Mouse (Mus musculus): ENCODE data around the gene Lipt2.
A peak's percentile ranks its signal among the peaks of the same experiment; 100 is the strongest.

Gene Lipt2

DNA sequence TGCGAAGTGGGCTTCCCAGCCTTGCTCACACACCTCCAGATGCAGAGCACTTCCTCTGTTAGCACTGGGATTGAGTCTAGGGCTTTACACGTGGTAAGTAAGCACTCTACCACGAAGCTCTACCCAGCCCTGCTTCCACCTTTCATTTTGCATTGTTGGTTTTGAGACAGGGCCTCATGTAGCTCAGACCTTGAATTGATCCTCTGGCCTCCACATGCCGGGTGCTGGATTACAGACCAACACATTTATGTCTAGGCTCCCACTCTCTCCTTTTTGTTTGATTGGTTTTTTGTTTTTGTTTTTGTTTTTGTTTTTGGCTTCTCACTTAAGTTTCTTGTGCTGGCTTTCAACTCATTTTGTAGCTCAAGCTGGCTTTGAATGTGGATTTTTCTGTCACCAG, 11.7 kb downstream of the Lipt2 start:
- no peak for DNase-seq (ENCODE audit: low read depth)

DNA sequence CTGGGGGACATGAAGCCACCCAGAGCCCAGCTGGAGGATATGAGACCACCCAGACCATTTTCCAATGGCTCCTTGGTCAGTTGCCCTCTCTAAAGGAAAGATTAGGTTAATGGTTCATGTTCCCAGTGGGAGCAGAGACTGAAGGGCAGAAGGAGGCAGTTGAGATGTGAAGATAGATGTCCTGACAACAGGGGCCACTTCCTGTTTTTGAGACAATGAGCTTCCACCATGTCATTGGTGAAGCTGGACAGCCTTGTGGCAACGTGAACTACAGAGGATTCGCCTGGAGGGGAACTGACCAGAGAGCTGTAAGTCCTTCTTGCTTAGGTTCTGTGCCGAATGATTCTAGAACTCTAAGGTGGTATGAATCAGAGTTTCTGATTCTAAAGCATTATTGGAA, 17.2 kb downstream of the Lipt2 start, which contains the start of gene Kcne3:
Kcne3 (plus strand) TSS at position 234 of the 400 bp plus-strand sequence.
- no peak for DNase-seq (ENCODE audit: low read depth)

- peak; percentile 13 for DNase-seq (ENCODE audit: low read depth)
Measured at GRCm38 (mm10) chr7:100178016-100178890, 19.2 kb downstream of the Lipt2 start.

DNA sequence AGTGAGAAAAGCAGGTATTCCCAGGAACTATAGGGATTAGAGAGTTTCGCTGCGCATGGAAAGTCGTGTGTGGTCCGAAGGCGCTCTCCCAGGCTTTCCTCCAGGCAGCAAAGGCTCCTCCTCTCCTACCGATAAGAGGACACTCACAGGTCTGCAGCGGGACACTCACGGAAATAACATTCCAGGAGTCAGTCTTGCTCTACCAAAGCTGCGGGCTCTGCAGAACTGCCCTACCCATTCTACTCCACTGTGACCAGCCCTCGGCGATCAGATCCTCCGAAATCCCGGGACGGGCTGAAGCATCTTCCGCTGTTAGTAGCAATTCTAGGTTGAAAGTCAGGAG, 19.8 kb downstream of the Lipt2 start:
- no peak for DNase-seq (ENCODE audit: low read depth)

DNA sequence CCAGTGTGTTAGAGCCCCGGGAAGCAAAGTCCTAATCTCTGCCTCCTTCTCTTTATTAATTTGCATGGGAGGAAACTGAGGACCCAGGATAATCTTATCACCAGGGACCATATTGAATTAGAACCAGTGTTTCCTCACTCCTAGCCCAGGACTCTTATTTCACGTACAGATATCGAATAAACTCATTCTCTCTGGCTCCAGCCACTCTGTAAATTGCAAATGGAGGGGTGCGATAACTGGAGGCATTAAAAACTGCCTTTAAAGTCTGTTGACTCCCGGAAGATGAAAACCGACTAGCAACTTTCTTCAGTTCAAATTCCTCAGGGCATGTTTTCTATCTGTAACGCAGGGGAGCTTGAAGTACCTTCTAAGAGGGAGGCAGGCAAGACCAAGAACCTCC, 20.3 kb downstream of the Lipt2 start:
- DNase-seq (ENCODE audit: low read depth): no peak

GRCm38 (mm10) chr7:100179836-100180407, 20.8 kb downstream of the Lipt2 start:
- no peak for DNase-seq (ENCODE audit: low read depth)

DNA sequence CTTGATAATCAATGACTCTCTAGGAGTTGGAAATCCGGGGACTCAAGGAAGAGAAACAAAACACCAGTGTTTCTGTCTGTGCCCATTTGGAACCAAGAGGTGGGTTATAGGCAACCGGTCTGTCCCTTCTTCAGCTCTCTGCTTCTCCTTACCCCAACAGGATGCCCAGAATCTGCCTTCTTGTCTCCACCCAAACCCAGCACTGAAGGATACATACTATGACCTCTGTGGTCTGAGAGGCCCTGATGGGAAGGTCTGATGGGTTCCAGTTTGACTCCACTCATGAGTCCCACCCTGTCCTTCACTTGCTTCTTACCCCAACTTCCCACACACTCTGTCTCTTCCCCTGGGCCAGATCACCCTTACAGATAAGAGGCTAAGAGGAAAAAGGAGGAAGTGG, 22.1 kb downstream of the Lipt2 start:
- DNase-seq (ENCODE audit: low read depth): no peak

DNA sequence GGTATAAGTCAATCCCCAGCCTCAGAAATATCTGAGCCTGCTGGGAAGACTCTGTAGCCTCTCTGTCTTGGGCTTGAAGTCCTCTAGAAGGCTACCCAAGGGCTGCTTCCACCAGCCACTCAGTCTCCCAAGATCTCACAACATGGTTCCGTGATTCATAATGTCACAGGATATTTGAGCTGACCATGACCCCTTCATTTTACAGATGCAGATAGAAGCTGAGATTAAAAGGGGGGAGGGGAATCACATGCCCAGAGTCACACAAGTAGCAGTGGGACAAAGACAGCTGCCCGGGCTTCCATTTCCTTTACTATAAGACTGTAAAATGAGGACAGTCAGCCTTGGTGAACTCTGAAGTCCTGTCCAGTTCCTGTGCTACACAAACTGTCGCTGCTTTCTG, 22.5 kb downstream of the Lipt2 start:
- DNase-seq (ENCODE audit: low read depth): no peak

- no peak for DNase-seq (ENCODE audit: low read depth)
Measured at GRCm38 (mm10) chr7:100182388-100182787, 23.3 kb downstream of the Lipt2 start.

DNA sequence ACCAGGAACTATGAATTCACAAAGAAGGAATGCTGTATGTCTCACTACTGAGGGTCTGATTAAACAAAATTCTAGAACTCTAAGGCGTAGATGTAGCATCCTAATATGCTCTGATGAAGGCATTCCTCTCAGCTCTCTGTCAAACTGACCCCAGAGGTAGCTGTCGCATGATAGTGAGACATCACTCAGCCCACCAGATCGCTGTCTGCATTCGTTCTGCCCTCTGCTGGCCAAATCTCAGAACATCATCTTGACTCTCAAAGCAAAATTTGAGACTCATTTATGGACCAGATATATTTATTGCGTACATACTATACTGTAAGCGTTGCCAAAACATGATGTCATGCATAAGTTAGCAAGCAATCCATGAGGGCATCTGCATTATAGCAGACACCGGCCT, 28.5 kb downstream of the Lipt2 start:
- peak; percentile 58 for DNase-seq (ENCODE audit: low read depth)

DNA sequence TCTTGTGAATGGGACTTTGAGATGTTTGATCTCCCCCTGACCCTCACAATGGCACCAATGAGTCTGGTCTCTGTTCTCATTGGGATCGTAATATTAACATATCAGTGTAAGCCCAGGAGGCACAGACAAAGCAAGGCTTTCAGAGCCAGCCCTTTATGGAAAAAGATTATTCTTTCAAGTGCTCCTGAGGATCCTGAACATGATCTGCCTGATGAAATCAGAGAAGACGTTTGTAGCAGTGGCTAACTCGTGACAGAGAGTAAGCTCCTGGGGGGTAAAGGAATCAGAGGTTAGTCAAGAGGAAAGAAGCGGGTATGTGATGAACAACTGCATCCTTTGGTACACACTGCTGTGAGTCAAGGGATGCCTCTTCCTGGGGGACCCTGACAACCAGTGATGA, 31.1 kb downstream of the Lipt2 start:
- no peak for DNase-seq (ENCODE audit: low read depth)

GRCm38 (mm10) chr7:100190778-100191177, 31.7 kb downstream of the Lipt2 start:
- peak; percentile 78 for DNase-seq (ENCODE audit: low read depth)

DNA sequence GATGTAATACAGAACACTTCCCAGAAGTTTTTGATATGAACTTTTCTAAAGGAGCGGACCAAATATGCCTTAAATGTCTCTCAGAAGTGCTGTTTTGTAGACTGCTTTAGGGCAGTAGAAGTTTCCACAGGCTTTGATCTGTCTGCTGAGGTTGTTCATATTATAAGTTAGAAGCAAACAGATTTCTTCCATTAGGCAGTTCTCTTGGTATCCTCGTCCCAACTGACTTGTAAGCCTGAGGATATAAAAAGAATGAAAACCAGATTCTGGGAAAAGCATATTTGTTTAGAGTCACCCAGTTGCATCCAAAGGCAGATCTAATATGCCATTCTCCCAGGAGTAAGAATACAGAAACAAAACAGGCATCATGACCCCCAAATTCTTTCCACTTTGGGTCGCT, 42.1 kb downstream of the Lipt2 start:
- no peak for DNase-seq (ENCODE audit: low read depth)

GRCm38 (mm10) chr7:100203616-100204015, 44.5 kb downstream of the Lipt2 start:
- no peak for DNase-seq (ENCODE audit: low read depth)

DNA sequence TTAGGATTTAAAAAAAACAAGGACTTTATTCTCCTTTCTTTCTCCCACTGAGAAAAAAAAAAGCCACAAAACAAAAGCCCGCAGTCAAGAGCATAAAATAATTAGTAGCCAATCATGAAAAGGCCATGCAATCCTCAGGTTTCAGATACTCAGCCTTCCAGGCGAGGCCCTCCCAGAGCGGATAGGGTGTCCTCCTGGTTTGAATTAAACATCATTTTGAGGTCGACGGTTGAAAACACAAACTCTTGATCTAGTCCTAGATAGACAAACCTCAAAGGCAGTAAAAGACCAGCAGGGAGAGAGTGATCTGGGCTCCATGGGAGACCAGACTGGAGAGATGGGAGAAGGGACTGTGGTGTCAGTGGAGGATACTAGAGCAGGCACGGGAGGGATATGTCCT, 45.8 kb downstream of the Lipt2 start:
- no peak for DNase-seq (ENCODE audit: low read depth)

- no peak for DNase-seq (ENCODE audit: low read depth)
Measured at GRCm38 (mm10) chr7:100206144-100206543, 47.1 kb downstream of the Lipt2 start.

- DNase-seq (ENCODE audit: low read depth): no peak
Measured at GRCm38 (mm10) chr7:100207886-100208285, 48.8 kb downstream of the Lipt2 start.
